Mouse (Mus musculus): ENCODE measurements around the gene Olfr2.

DNA sequence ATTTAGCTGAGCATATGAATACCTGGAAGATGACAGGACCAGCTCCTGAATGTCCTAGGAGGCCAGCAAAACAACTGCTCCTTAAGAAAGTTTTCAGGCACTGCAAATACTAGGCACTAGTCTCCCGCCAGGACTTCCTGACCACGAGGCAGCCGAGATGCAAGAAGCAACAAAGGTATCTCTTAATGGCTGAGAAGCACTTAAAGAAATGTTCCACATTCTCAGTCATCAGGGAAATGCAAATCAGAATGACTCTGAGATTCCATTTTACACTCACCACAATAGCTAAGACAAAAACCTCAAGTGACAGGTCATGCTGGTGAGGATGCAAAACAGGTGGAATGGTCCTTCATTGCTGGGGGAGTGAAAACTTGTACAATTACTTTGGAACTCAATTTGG lies 20.6 kb downstream of the Olfr2 start:
- no peak for TF ChIP-seq POLR2A (IDR thresholded peaks at IDR 0.05; ENCODE audit: control insufficient read depth, extremely low read depth, insufficient read depth, low read length, poor library complexity)
- no peak for TF ChIP-seq CTCF (IDR thresholded peaks at IDR 0.05; ENCODE audit: borderline replicate concordance, control insufficient read depth, extremely low read depth, insufficient read depth, low read length, poor library complexity)

Measured in thymus, adult 2 months (tissue).